Mouse (Mus musculus) 3134 (cell line): ENCODE data around the gene Ltbp1.
A peak's percentile ranks its signal among the peaks of the same experiment; 100 is the strongest.

ENCODE experiments used
- DNase-seq: peaks from one replicate; pipeline ENCODE4 v3.0.0-alpha.2; 2011; ENCODE audit warnings: low spot score; ENCODE audit not compliant: insufficient read length; ENCODE audit errors: extremely low read depth

Gene Ltbp1

GRCm38 (mm10) chr17:75275302-75275701 lies 269.9 kb downstream of the Ltbp1 start:
- peak; percentile 57 for DNase-seq

GRCm38 (mm10) chr17:75278106-75278505 lies 272.7 kb downstream of the Ltbp1 start:
- no peak for DNase-seq

GRCm38 (mm10) chr17:75278561-75278960 lies 273.2 kb downstream of the Ltbp1 start:
- no peak for DNase-seq

- no peak for DNase-seq
Observed at GRCm38 (mm10) chr17:75281345-75281744, 276.0 kb downstream of the Ltbp1 start.

- DNase-seq = no peak
Observed at GRCm38 (mm10) chr17:75284876-75285708, 279.7 kb downstream of the Ltbp1 start.

- DNase-seq = no peak
Observed at GRCm38 (mm10) chr17:75292986-75293385, 287.6 kb downstream of the Ltbp1 start.

- no peak for DNase-seq
Observed at GRCm38 (mm10) chr17:75293725-75294124, 288.4 kb downstream of the Ltbp1 start.

GRCm38 (mm10) chr17:75300908-75301307 lies 295.5 kb downstream of the Ltbp1 start:
- DNase-seq = no peak

GRCm38 (mm10) chr17:75304807-75305420 lies 299.5 kb downstream of the Ltbp1 start:
- DNase-seq = no peak

- no peak for DNase-seq
Observed at GRCm38 (mm10) chr17:75305714-75306113, 300.3 kb downstream of the Ltbp1 start.

- DNase-seq = no peak
Observed at GRCm38 (mm10) chr17:75307070-75308011, 302.0 kb downstream of the Ltbp1 start.

- no peak for DNase-seq
Observed at GRCm38 (mm10) chr17:75317106-75317505, 311.7 kb downstream of the Ltbp1 start.

GRCm38 (mm10) chr17:75323229-75323628 lies 317.9 kb downstream of the Ltbp1 start:
- DNase-seq = no peak

- no peak for DNase-seq
Observed at GRCm38 (mm10) chr17:75323766-75324165, 318.4 kb downstream of the Ltbp1 start.

- DNase-seq = no peak
Observed at GRCm38 (mm10) chr17:75328102-75328639, 322.8 kb downstream of the Ltbp1 start.

GRCm38 (mm10) chr17:75330366-75330765 lies 325.0 kb downstream of the Ltbp1 start:
- DNase-seq = no peak

GRCm38 (mm10) chr17:75331421-75331951 lies 326.1 kb downstream of the Ltbp1 start:
- no peak for DNase-seq

- no peak for DNase-seq
Observed at GRCm38 (mm10) chr17:75332289-75332688, 326.9 kb downstream of the Ltbp1 start.

GRCm38 (mm10) chr17:75333011-75333410 lies 327.6 kb downstream of the Ltbp1 start:
- DNase-seq = no peak

GRCm38 (mm10) chr17:75333759-75334158 lies 328.4 kb downstream of the Ltbp1 start:
- no peak for DNase-seq
